Mouse (Mus musculus): ENCODE data around the gene Fgf15. TPM values are rescaled to one million over a fixed set of nuclear protein-coding genes. Genes with fewer than 3 reads are reported as not detected.

Gene Fgf15
- total RNA-seq, 2 experiments from 2014 or later, result not detected

DNA sequence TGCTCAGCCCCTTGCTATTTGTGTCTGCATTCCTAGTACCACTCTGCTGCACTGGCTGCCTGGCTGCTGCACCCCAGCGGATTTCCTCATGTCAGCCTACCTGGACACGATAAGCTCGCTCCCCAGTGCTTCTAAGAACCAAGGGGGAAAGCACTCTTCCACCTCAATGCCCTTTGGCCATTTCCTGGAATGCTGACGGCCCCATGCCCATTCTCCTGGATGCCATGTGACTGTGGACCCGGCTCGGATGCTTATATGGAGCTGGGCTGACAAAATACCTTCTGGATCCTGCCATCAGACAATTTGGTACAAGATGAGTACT lies 32.5 kb downstream of the Fgf15 start:
- ATAC-seq (ENCODE audit: poor library complexity, severe bottlenecking), result no peak

- ATAC-seq (ENCODE audit: poor library complexity, severe bottlenecking), result no peak
Observed at GRCm38 (mm10) chr7:144929506-144929905, 33.2 kb downstream of the Fgf15 start.

- ATAC-seq (ENCODE audit: poor library complexity, severe bottlenecking), result no peak
Observed at GRCm38 (mm10) chr7:144929931-144930330, 33.6 kb downstream of the Fgf15 start.

DNA sequence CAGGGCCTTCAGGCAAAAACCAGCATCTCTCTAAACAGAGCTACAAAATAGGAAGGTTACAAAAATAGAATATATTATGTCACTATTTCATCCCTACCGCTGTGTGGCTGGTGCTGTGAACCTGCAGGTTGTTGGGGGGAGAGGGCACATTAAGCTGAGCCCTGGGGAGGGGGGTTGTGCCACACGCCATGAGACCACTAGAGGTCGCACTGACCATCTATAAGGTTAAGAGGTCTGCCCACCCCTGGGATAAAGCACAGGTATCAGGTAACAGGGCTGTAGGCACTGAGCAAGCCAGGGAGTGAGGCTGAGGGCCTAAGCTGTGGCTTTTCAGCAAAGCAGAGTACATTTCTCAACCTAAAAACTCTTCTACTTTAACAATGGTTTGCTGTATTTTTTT lies 35.4 kb downstream of the Fgf15 start:
- peak; percentile 23; the same call in 1 of the 2 replicates for ATAC-seq (ENCODE audit: poor library complexity, severe bottlenecking)

DNA sequence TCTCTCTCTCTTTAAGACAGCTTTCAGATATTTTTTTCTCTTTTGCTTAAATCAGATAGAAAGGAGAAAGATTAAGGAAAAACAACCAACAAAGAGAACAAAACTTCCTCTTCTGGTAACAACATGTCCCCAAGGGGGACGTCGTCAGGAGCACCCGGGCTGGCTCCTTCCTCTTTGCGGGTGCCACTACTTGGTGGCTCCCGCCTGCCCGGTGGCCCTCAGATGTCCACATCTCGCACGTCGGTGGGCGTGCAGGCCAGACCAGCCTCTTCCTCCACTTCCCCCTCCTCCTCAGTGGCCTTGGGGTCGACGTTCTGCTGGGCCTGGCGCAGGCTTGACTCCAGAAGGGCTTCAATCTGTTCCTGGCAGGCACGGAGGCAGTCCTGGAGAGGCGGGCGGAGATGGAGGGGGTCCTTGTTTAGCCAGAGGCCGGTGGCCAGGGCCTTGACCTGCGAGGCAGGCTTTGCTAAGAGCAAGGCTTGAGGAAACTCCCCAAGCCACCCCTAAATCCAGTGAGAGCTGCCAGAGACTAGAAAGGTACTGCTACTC lies 36.1 kb downstream of the Fgf15 start:
- peak; percentile 72 for ATAC-seq (ENCODE audit: poor library complexity, severe bottlenecking)

GRCm38 (mm10) chr7:144933336-144933735 lies 37.0 kb downstream of the Fgf15 start:
- no peak for ATAC-seq (ENCODE audit: poor library complexity, severe bottlenecking)

- ATAC-seq (ENCODE audit: poor library complexity, severe bottlenecking), result no peak
Observed at GRCm38 (mm10) chr7:144933796-144934195, 37.5 kb downstream of the Fgf15 start.

GRCm38 (mm10) chr7:144934901-144935300 lies 38.6 kb downstream of the Fgf15 start:
- ATAC-seq (ENCODE audit: poor library complexity, severe bottlenecking), result no peak

DNA sequence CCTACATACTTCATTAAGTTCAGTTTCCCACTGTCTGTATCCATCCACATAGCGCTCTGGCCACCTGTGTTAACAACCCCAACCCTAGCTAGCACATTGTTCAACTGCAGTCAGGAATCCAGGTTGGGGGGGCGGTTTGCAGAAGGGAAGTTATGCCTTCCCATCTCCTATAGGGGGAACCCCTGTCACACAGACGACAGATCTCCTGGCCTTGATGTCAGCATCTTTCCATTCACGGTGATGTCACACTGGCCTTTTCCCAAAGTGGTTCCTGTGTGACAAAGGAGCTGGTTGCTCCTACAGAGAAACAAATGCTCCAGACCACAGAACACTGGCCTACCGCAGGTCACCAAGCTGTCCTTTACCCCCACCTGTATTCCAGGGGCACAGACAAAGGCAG lies 39.2 kb downstream of the Fgf15 start:
- no peak for ATAC-seq (ENCODE audit: poor library complexity, severe bottlenecking)

DNA sequence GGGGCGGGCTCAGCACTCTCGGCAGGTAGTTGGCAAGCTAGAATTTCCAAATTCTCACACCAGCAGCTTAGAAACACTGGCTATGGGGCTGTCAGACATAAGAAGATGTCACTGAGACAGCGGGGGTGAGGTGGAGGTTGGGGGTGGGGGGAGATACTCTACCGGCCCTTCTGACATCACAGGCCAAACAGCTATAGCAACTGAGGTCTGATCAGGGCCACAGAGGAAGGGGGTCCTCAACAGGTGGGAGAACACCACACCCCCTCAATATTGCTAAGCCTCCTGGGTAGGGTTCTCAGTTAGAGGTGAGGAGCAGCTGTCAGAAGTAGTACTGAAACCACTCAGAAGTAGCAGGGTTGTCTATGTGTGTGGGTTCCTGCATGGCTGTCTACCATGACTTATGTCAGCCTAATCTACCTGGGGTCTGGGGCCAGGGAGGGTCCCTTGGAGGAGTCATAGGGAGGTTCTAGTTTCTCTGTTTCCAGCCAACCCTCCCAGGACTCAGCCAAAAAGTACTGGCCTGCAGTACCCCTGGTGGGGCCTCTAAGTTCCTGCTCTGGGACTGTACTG lies 40.1 kb downstream of the Fgf15 start:
- no peak for ATAC-seq (ENCODE audit: poor library complexity, severe bottlenecking)

DNA sequence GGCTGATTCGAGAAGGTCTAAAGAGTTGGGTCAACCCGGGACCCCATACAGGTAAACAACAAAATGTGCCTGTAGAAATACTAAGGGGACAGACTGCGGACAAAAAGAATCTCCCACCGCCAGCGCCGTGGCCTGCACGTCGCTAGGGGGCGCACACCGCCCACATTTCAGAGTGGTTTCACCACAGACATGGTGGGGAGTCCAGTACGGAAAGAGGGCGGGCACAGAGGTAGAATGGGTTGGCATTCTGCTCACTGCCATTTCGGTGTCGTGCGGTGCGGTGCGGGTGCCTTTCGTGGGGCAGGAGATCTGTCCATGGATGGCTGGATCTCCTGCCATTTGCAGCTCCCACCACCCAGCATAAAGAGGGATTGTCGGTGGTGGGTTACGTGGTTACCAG lies 41.2 kb downstream of the Fgf15 start:
- peak; percentile 75 for ATAC-seq (ENCODE audit: poor library complexity, severe bottlenecking)

- ATAC-seq (ENCODE audit: poor library complexity, severe bottlenecking), result 0 out of 2 replicates have a peak, but pooled peaks have one; percentile 1
Observed at GRCm38 (mm10) chr7:144937899-144938517, 41.7 kb downstream of the Fgf15 start.

DNA sequence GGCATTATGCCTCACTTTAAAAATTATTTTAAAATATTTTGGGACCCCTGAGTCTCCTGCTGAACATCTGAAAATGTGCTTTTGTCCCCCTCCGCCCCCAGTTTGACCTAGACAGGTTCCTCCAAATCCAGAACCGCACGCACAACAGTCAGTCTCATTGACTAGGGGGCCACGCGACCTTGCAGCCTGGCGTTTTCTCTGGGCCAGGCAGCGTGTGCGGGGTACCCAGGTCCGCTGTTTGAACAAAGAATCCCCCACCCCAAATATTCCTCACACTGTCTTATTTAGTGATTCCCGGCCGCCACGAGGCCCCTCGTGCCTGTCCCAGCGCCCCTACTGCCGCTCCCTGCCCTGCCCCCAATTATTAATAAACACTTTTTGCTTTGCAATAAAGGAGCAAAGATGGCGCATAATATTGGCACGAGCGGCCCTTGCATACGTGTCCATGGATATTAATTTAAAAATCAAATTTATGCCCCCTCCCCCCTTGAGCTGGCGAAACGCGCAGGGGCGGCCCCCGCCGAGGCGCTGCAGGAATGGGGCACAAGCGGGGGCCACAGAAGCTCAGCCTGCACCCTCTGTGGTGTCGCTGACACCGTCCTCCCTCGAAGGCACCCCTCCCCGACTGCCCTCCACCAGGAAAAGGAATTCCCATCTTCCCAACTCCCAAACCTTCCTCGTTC lies 42.5 kb downstream of the Fgf15 start:
- no peak for ATAC-seq (ENCODE audit: poor library complexity, severe bottlenecking)

DNA sequence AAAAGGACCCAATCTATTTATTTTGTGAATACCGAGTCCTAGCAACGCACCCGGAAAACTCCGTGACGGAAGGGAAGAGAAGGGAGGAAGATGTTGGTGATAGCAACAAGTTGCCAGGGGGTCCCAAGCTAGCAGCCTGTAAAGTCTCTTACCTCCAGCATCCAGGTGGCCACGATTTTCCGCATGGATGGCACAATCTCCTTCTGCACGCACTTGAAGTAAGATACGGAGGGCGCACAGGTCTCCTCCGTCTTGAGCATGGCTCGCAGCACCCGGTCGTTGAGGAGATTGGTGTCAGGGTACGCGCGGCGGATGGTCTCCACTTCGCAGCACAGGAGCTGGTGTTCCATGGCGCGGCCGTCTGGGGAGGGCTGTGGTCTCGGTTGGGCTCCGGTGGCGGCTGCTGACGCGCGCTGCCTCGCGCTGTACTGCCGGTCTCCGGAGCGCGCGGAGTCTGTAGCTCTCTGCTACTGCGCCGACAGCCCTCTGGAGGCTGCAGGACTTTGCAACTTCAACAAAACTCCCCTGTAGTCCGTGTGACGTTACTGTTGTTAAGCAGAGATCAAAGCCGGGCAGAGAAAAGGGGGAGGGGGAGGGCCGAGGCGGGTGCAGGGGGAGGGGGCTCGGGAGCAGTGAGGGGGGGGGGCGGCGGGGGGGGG lies 43.1 kb downstream of the Fgf15 start, which contains the start of gene Ccnd1:
Ccnd1 (minus strand) TSS at position 582 of the 659 bp plus-strand sequence.
- no peak for ATAC-seq (ENCODE audit: poor library complexity, severe bottlenecking)

DNA sequence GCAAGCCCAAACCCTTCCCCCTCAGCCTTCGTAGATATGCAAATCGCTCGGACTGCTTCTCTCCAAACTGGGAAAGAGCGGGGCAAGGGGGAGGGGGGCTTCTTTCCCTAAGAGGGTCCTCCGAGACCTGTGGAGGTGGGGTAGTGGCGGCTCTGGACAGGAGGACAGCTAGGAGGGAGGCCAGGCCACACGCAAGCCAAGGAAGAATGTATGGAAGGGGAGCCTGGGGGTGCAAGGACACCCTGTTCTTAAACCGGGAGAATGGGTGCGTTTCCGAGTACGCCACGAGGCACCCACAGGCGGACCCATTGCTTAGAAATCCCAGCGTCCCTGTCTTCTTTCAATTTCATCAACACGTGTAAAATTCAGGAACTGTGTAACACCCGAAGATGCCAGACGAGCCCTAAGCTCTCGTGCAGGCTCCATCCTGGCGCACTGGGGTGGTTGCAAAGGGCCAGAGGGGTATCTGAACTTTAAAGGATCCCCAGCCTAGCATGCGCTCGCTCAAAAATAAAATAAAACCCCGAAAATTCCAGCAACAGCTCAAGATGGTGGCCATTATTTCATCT lies 43.8 kb downstream of the Fgf15 start:
- no peak for ATAC-seq (ENCODE audit: poor library complexity, severe bottlenecking)

GRCm38 (mm10) chr7:144940585-144940984 lies 44.3 kb downstream of the Fgf15 start:
- ATAC-seq (ENCODE audit: poor library complexity, severe bottlenecking), result no peak

DNA sequence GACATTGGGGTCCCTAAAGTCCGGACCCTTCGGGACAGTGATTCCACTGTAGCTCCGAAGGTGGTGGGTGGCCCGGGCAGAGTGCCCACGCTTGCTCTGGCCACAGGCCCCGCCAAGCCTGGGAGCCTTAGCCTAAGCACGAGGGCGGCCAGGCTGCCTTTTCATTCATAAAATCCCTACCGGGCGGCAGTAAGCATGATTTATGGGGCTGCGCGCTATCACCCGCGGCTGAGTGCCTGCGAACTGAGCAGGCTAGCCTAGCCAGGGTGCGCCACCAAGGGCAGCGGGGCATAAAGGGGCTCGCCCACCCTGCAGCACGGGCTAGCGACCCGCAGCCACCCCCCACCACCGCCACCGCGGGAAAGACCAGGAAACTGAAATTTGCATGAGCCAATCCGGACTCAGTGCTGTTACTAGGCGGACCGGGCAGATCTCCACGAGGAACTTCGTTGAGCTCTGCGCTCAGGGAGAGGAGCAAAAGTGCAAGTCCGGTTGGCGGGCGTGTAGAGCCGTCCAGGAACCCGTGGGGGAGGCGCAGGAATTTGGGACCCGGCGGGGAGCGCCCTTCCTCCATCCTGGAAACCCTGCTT lies 45.0 kb downstream of the Fgf15 start:
- peak; percentile 39; the same call in 1 of the 2 replicates for ATAC-seq (ENCODE audit: poor library complexity, severe bottlenecking)

DNA sequence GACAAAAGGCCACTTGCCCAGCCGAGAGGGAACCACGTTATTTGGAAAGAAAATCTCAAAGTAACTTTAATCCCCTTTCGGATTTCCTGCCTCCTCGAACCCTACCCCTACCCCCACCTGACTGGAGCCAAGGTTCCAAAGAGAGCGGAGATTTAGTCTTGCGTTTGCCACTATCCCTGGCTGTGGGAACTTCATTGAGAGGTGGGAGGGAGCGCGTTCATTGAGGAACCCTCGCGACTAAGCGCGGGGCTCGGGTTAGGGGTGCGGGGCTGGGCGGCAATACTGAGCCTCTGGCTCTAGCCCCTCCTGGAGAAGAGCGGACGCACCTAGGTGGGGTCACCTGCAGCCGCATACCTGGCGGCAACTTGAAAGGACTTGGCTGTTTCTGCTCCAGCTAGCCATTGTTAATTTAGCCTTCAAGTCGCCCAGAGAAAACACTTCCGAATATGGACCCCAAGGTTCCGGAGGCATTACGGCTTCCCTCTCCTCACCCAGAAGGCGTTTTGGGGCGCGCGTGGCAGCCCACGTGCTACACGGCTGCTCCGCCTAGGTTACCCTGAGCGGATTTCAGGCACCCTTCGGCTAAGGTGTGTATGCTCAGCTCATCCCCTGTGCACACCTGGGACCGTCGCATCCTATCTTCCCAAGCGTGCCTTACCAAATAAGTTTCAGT lies 45.9 kb downstream of the Fgf15 start:
- ATAC-seq (ENCODE audit: poor library complexity, severe bottlenecking), result no peak

GRCm38 (mm10) chr7:144942744-144943135 lies 46.4 kb downstream of the Fgf15 start:
- ATAC-seq (ENCODE audit: poor library complexity, severe bottlenecking), result no peak

DNA sequence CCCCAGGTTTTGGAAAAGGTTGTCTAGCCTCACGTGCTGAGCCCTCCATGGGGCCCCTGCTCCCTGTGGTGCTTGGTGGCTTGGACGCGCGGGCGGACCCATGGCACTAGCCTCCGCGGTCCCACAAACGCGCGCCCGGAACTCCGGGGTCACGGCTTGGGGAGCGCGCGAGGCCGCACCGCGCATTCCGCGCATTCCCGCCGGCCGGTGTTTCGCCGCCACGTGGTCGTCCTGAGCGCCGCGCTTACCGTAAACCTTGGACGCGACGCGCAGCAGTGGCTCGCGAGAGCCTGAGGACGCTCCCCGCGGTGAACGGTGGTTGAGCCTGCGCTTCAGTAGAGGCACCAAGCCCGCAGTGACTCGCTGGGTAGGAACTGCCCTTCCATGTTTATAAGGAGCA lies 46.9 kb downstream of the Fgf15 start:
- peak; percentile 70 for ATAC-seq (ENCODE audit: poor library complexity, severe bottlenecking)

Data from megakaryocyte, adult 5-6 weeks (primary cell).